Mouse (Mus musculus): ENCODE measurements around the gene AI467606.
"Not testable (repeated sequence)": the region's sequence is repeated elsewhere in the genome, so short reads cannot be mapped to it uniquely, and the experiment has no call there.

The AI467606 gene

GRCm38 (mm10) chr7:127091114-127091896 is at the start of gene AI467606:
TSS of gene AI467606 (plus strand) at chr7:127091359.
- DNase-seq (ENCODE audit: low spot score): peak; percentile 49

GRCm38 (mm10) chr7:127041851-127042672 is 49.1 kb upstream of the AI467606 start, which contains the start of gene Kif22:
TSS of gene Kif22 (minus strand) at chr7:127042471.
- peak; percentile 87 for DNase-seq (ENCODE audit: low spot score)

GRCm38 (mm10) chr7:127055026-127055585 is 36.1 kb upstream of the AI467606 start:
- DNase-seq (ENCODE audit: low spot score): no peak

GRCm38 (mm10) chr7:127065538-127065937 is 25.6 kb upstream of the AI467606 start:
- no peak for DNase-seq (ENCODE audit: low spot score)

GRCm38 (mm10) chr7:127066317-127066716 is 24.8 kb upstream of the AI467606 start:
- DNase-seq (ENCODE audit: low spot score): no peak

GRCm38 (mm10) chr7:127070871-127071413 is 20.2 kb upstream of the AI467606 start:
- DNase-seq (ENCODE audit: low spot score): no peak

- DNase-seq (ENCODE audit: low spot score): no peak
Measured at GRCm38 (mm10) chr7:127073221-127073620, 17.9 kb upstream of the AI467606 start.

- DNase-seq (ENCODE audit: low spot score): no peak
Measured at GRCm38 (mm10) chr7:127076188-127076587, 15.0 kb upstream of the AI467606 start.

DNA sequence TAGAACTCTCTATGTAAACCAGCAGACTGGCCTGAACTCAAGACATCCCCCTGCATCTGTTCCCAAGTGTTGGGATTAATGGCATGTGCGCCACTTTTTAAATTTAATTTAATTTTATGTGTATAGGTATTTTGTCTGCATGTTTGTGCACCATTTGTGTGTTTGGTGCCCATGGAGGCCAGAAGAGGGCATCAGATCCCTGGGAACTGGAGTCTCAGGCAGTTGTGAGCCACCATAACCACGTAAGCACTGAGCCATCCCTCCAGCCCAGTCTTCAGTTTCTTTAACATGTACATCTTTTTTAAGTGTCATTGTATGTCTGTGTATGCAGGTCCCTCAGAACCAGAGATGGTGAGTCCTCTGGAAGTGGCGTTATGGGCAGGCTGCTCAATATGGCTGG is 13.5 kb upstream of the AI467606 start:
- DNase-seq (ENCODE audit: low spot score): no peak

GRCm38 (mm10) chr7:127080045-127080444 is 11.1 kb upstream of the AI467606 start:
- no peak for DNase-seq (ENCODE audit: low spot score)

DNA sequence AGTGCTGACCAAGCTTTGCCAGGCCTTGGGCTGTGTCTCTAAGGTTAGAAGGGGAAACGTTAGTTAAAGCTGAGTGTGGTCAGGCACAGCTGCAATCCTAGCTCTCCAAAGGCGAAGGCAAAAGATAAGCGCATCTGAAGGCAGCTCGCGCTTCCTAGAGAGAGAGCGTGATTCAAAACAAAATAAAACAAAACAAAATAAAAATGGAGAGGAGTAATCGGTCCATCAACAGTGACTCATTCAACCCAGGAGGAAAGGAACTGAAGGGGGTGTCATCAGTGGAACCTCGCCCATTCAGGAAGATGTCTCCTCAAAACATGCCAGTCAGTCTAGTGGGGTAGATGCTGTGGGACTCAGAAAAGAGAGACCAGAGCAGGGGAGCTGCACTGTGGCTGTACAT is 8.9 kb upstream of the AI467606 start:
- DNase-seq (ENCODE audit: low spot score): no peak

GRCm38 (mm10) chr7:127082995-127083394 is 8.2 kb upstream of the AI467606 start:
- DNase-seq (ENCODE audit: low spot score): no peak

GRCm38 (mm10) chr7:127083689-127084088 is 7.5 kb upstream of the AI467606 start:
- DNase-seq (ENCODE audit: low spot score): no peak

DNA sequence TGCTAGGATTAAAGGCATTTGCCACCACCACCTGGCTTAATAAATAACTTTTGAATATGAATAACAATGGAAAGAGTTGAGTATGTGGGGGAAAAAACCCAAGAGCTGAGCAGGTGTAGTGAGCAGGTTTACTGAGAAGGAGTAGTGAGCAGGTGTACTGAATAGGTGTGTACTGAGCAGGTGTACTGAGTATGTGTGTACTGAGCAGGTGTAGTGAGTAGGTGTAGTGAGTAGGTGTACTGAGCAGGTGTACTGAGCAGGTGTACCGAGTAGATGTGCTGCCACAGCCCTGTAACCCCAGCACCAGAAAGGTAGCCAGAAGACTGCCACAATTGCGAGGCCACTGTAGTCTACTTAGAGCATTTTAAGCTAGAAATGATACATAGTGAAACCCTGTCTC is 6.4 kb upstream of the AI467606 start:
- DNase-seq (ENCODE audit: low spot score): no peak

GRCm38 (mm10) chr7:127085751-127086150 is 5.4 kb upstream of the AI467606 start:
- DNase-seq (ENCODE audit: low spot score): not testable (repeated sequence)

- DNase-seq (ENCODE audit: low spot score): not testable (repeated sequence)
Measured at GRCm38 (mm10) chr7:127087278-127088010, 3.7 kb upstream of the AI467606 start, which contains the start of gene Zg16. TSS of gene Zg16 (minus strand) at chr7:127087328.

DNA sequence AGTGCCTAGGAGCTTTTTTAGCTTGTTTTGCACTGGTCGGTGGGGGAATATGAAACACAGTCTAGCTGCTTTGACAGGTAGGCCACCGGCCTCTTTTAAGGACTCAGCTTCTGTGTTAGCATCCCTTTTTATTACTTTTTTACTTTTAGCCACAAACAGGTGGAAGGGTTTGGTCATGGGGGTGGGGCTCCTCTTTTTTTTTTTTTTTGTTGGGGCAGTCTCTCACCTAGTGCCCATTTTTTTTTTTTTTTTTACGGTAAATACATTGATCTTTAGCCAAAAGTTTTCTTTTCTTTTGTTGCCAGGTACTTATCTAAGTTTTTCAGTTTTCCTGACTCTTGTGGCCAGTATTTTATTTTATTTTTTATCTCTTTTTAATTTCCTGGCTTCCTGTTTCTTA is 3.1 kb upstream of the AI467606 start:
- no peak for DNase-seq (ENCODE audit: low spot score)

DNA sequence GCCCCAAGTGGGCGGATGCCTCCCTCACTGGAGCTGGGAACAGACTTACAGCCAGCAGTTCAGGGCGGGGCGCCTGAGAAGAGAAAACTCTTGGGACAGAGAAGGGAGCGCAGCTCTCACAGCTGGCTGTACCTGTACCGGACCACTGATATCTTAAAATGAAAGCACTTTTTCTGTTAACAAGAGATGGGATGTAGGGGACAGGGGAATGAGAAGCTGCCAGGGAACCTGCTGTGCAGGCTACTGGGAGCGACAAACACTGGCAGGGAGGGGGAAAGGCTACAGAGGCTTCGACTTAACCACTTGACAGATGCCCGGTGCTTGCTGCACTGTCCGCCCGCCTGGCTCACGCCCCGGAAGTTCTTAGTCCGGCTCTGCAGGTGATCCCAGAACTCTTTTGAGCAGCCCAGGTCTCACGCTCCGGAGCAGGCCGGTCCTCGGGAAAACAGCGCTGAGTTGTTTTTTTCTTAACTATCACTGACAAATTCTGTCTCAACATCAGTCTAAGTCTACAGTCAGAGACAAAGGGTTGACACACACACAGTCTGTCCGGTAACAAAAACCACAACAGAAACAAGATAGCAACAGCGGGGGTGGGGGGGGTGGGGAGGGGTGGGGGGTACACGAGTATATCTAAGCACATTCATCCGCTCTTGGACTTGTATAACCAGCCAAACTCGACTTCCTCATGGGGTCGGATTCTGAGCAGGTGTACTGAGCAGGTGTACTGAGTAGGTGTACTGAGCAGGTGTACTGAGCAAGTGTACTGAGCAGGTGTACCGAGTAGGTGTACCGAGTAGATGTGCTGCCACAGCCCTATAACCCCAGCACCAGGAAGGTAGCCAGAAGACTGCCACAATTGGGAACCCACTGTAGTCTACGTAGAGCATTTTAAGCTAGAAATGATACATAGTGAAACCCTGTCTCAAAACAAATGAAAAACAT is 2.0 kb upstream of the AI467606 start:
- DNase-seq (ENCODE audit: low spot score): no peak

- no peak for DNase-seq (ENCODE audit: low spot score)
Measured at GRCm38 (mm10) chr7:127090154-127091113, 725 bp upstream of the AI467606 start.
